Mouse (Mus musculus): Measurements from ENCODE around the gene Rab4a.
"Not testable (repeated sequence)": the region's sequence is repeated elsewhere in the genome, so short reads cannot be mapped to it uniquely, and the experiment has no call there.

Rab4a gene

DNA sequence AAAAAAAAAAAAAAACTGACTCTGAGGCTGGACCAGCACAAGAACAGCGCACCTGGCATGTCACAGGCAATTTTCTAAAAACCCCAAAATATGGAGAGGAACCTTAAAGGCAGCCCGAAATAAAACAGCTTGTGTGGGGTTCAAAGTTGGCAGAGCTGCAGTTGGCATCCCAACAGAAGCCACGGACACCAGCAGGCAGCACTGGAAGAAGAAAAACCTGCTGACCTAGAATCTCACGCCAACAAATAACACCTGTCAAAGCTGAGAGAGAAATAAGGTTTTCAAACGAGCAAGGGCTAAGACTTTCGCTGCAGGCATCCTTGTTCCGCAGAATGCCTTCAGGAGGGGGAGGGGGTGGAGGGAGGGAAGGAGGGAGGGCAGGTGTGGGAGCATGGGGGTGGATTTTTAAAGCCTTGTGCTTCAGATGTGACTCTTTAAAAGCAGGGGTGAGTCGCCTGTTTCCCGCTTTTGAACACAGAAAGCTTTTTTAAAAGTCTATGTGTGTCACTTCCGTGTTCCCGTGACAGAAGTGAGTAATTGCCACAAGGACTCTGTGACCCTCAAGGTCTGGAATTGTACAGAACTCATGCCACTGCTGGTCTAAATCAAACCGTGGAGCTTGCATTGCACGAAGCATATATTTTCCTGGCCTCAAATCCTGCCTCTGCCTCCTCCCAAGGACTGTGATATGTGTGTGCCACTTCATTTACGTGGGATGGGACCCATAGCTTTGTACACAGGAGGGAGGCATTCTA is 17.2 kb upstream of the Rab4a start:
- peak; percentile 83 to 84 for DNase-seq

DNA sequence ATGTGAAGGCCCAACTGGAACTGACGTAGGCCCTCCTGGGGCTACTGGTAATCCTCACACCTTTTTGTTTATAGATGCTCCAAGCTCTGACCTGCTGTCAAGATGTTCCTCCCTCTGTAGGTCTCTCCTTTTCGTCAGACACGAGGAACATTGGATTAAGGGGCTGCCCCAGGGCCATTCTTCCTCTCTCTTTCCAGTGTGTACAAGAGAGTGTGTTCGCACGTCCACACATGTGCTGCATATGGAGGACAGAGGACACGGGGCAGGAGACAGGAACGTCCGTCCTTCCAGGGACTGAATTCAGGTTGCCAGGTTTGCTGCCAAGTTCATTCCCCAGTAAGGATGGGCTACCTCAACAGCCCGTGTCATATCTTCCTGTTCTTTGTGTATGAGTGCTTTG is 16.3 kb upstream of the Rab4a start:
- DNase-seq, result no peak

DNA sequence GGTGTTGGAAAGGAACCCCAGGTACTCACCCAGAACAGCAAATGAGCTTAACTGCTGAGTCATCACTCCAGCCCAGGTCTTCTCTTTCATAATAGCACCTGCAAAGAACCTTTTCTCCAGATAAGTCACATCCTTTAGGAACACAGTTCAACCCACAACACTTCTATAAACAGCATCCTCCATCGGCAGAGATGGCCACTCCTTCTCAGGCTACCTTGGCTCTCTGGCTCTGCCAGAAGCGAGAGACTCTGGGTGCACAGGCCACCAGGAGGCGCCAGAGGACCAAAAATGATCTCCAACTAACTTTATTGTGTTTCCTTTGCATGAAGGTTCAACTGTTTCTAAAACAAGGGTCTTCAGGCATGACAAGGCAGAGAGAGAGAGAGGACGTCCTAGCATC is 15.8 kb upstream of the Rab4a start:
- DNase-seq, result peak; percentile 96 to 97

GRCm38 (mm10) chr8:123791101-123791844 is 14.5 kb upstream of the Rab4a start:
- no peak for DNase-seq

DNA sequence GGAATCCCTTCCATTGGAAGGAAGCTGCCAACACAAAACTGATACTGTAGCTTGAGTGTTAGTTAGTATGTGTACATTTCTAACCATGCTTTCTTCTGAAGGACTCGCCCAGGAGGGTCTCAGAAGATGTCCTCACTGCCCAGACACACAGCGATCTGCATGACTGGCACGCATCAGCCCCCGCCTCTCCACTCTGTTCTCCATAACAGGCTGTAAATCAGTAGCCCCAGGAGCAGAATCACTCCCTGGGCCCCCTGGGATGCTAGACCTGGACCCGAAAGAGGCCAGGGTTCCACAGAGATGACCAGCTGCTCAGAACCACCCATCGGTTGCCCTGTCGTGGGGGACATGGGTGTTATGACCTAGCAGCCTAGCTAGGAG is 13.9 kb upstream of the Rab4a start:
- DNase-seq, result no peak

GRCm38 (mm10) chr8:123793900-123794299 is 11.9 kb upstream of the Rab4a start:
- DNase-seq, result no peak

GRCm38 (mm10) chr8:123794766-123795165 is 11.0 kb upstream of the Rab4a start:
- no peak for DNase-seq

GRCm38 (mm10) chr8:123796758-123797157 is 9.0 kb upstream of the Rab4a start:
- DNase-seq, result no peak

DNA sequence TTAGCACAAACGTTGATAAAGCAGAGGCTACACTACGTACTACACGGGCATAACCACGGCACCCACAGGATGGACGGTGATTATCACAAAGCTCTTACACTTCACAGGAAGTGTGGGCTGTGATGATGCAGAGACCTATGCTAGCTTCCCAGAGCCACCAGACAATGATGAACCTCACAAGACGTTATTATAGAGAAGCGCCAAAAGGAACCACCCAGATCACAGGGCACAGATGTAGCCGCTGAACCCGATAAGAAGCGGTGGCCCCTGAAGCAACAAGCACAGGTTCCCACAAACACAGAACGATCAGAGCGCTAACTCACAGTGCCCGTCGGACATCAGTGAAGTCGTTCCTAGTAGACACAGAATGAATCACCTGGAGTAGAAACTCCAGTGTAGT is 7.9 kb upstream of the Rab4a start:
- DNase-seq, result no peak

GRCm38 (mm10) chr8:123799434-123799833 is 6.4 kb upstream of the Rab4a start:
- no peak for DNase-seq

DNA sequence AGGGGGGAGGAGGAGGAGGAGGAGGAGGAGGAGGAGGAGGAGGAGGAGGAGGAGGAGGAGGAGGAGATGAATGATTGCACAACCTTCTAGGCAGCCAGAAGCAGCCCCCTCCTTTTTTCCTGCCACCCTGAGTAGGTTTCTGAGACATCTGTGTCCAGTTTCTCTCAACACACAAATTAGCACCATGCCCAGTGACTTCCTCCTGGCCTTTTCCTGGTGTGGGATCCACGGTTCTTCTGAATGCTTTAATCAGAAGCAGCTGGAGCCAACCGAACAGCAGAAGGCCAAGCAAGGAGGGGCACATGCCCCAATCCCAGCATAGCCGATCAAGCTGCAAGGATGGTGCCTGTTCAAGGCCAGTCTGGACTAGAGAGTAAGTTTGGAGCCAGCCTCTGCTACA is 5.9 kb upstream of the Rab4a start:
- no peak for DNase-seq

- no peak for DNase-seq
Observed at GRCm38 (mm10) chr8:123800867-123801266, 4.9 kb upstream of the Rab4a start.

GRCm38 (mm10) chr8:123801538-123801937 is 4.2 kb upstream of the Rab4a start:
- DNase-seq, result no peak

GRCm38 (mm10) chr8:123803639-123804038 is 2.1 kb upstream of the Rab4a start:
- no peak for DNase-seq

DNA sequence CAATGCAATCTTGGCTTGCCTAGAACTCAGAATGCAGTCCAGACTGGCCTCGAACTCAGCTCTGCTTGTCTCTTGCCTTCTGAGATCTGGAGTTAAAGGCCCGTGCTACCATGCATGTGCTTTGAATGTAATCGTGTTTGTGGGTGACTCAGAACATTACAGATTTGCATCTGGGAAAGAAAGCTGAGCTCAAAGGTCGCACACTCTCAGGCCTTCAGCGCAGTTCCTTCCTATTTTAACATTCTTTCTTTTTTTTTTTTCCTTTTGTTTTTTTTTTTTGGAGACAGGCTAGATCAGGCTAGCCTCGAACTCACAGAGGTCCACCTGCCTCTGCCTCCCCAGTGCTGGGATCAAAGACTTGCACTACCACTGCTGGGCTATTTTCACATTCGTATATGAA is 1.2 kb upstream of the Rab4a start:
- no peak for DNase-seq

- no peak for DNase-seq
Observed at GRCm38 (mm10) chr8:123805209-123805717, 522 bp upstream of the Rab4a start.

DNA sequence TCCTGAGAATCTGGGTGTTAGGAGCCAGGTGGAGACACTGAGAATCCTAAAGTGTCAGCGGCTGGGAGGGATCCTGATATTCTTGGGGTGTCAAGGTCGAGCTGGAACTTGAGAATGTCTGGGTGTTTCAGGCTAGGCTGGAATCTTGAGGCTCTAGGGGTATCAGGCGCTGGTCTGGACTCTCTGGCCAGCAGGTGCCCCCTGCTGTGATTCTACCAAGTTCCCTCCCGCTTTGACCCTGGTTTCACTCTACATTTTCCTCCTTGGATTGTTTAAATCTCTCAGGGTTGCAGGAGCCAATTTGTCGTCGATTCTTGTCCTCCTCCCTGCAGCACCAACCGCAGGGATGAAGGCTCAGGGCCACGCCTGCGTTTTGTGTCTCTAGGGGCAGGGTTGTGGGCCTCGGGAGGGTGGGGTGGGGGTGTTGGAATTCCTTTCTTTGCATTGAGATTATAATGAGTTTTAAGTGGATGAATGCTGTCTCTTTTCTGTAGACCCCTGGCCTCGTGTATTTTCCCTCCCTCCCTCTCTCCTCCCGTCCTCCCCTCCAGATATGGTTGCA is 670 bp downstream of the Rab4a start:
- DNase-seq, result peak; percentile 52 to 55

DNA sequence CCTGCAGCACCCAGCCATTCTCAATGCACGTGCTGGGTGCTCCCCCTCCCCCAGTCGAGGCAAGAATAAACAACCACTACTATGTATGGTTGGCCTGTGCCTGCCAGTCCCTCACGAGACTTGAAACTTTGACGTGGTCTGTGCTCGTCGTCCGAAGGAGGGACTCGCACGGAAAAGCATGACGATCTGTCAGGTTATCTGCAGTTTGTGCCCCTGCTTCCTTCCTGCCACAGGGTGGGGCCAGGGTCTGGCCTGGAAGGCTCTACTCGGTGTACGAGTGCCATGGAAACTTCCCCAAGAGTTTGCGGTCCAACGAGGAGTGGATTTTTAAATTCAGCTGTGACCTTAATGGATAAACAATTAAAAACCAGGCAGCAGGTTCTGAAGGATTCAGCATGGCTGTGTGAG is 1.2 kb downstream of the Rab4a start:
- peak in 1 of 2 experiments; percentile 30 for DNase-seq

GRCm38 (mm10) chr8:123807852-123808573 is 2.2 kb downstream of the Rab4a start:
- DNase-seq, result no peak

DNA sequence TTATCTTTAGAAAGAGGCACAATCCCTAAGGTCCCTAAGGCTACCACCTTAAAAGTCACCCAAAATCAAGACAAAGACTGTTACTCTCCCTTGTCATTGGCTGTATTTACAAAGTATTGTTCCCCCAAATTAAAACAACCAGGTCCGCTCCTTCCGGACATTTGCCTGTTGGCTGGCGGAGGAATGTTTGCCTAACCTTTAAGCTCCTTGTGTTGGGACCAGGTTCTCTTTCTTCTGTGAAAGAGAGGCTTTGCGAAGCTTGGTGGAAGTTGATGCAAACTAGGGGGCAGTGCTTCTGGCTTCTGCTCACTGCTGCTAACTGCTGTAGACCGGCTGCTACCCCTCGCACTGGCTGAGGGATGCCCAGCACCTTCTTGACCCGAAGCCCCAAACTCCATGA is 2.9 kb downstream of the Rab4a start:
- no peak for DNase-seq

DNA sequence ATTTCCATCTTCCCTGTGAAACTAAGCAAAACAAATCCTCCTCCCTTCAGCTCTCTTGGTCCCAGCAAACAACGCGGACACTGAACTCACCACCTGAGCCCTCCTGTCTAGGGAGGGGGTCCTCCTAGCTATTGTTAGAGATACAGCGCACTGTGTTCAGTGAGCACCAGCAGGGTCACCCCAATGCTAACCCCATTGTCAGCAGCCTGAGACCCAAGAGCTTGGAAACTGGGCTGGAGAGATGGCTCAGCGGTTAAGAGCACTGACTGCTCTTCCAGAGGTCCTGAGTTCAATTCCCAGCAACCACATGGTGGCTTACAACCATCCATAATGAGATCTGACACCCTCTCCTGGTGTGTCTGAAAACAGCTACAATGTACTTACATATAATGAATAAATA is 3.6 kb downstream of the Rab4a start:
- not testable (repeated sequence) for DNase-seq

DNA sequence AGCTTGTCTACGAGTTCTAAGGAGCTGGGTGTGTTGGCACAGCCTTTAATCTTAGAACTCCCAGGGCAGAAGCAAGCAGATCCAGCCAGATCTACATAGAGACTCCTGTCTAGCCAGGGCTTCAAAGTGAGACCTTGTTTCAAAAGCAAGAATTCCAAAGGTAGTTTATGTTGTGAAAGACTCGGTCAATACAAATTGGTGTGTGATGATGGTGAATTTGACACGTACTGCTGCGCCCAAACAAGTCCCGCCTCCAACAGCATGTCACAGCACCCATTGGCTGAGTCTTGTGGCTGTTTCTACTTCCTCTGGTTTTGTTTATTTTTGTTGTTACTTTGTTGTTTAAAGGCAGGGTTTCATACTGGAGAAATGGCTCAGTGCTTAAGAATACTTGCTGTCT is 6.4 kb downstream of the Rab4a start:
- DNase-seq, result no peak
